Mouse (Mus musculus): ENCODE results near the gene Rfx1. TPM values are rescaled to one million over a fixed set of nuclear protein-coding genes. Genes with fewer than 3 reads are reported as not detected.

Gene Rfx1
- polyA plus RNA-seq, 2 experiments: 9.8 to 30.4 TPM

GRCm38 (mm10) chr8:84065457-84066072 is 1.1 kb upstream of the Rfx1 start:
- no peaks in the 10 kb centered on the region for H3K36me3 ChIP-seq (ENCODE audit: control insufficient read depth, insufficient read depth, low read length)
- H3K9ac ChIP-seq (ENCODE audit: low read depth, low read length, severe bottlenecking): peak overlapping the region; percentile 61
- DNase-seq (ENCODE audit: low spot score): no peak
- H3K27ac ChIP-seq (replicated peaks; ENCODE audit: low read depth, low read length): peak overlapping the region; percentile 59
- no peak for ATAC-seq (ENCODE audit: low FRiP score, low read depth)
- H3K27me3 ChIP-seq (ENCODE audit: control insufficient read depth, insufficient read depth, low read length): no peaks in the 10 kb centered on the region
- H3K4me3 ChIP-seq (replicated peaks; ENCODE audit: low read length): peak overlapping the region; percentile 99
- H3K4me2 ChIP-seq (replicated peaks; ENCODE audit: low read depth, low read length, severe bottlenecking): peak overlapping the region; percentile 76
- TF ChIP-seq POLR2A (IDR thresholded peaks at IDR 0.05; ENCODE audit: borderline replicate concordance, extremely low read depth, insufficient read depth, insufficient read length): no peak
- H3K4me1 ChIP-seq (ENCODE audit: control insufficient read depth, insufficient read depth, low read length): peaks cover 9% of the 10 kb centered on the region; the same call in 1 of the 2 replicates
- H3K9me3 ChIP-seq (ENCODE audit: control insufficient read depth, low read length): no peaks in the 10 kb centered on the region
- 29% methylated on average over 5 of the region's 5 CpGs for WGBS

- peak; percentile 86 for DNase-seq (ENCODE audit: low spot score)
- Histone ChIP-seq H3K9me3 (ENCODE audit: control insufficient read depth, low read length) (no peaks in the 10 kb centered on the region), H3K36me3 (ENCODE audit: control insufficient read depth, insufficient read depth, low read length) (no peaks in the 10 kb centered on the region), H3K4me1 (ENCODE audit: control insufficient read depth, insufficient read depth, low read length) (peaks cover 12% of the 10 kb centered on the region; the same call in 1 of the 2 replicates), H3K27ac (replicated peaks; ENCODE audit: low read depth, low read length) (peak overlapping the region; percentile 98), H3K4me3 (replicated peaks; ENCODE audit: low read length) (peak overlapping the region; percentile 99), H3K27me3 (ENCODE audit: control insufficient read depth, insufficient read depth, low read length) (no peaks in the 10 kb centered on the region), H3K4me2 (replicated peaks; ENCODE audit: low read depth, low read length, severe bottlenecking) (peak overlapping the region; percentile 38), H3K9ac (ENCODE audit: low read depth, low read length, severe bottlenecking) (peak overlapping the region; percentile 96)
- 0% methylated on average over 34 of the region's 58 CpGs for WGBS
- peak; percentile 69 for ATAC-seq (ENCODE audit: low FRiP score, low read depth)
- TF ChIP-seq POLR2A (IDR thresholded peaks at IDR 0.05; ENCODE audit: borderline replicate concordance, extremely low read depth, insufficient read depth, insufficient read length): no peak
Observed at GRCm38 (mm10) chr8:84067047-84067573, 476 bp downstream of the Rfx1 start.

GRCm38 (mm10) chr8:84067911-84068310 is 1.3 kb downstream of the Rfx1 start:
- Histone ChIP-seq H3K36me3 (ENCODE audit: control insufficient read depth, insufficient read depth, low read length) (no peaks in the 10 kb centered on the region), H3K27me3 (ENCODE audit: control insufficient read depth, insufficient read depth, low read length) (no peaks in the 10 kb centered on the region), H3K4me2 (replicated peaks; ENCODE audit: low read depth, low read length, severe bottlenecking) (peak overlapping the region; percentile 38), H3K4me1 (ENCODE audit: control insufficient read depth, insufficient read depth, low read length) (peaks cover 12% of the 10 kb centered on the region; the same call in 1 of the 2 replicates), H3K9me3 (ENCODE audit: control insufficient read depth, low read length) (no peaks in the 10 kb centered on the region), H3K27ac (replicated peaks; ENCODE audit: low read depth, low read length) (no peak overlapping the region), H3K4me3 (replicated peaks; ENCODE audit: low read length) (peak overlapping the region; percentile 99), H3K9ac (ENCODE audit: low read depth, low read length, severe bottlenecking) (0 out of 2 replicates have a peak overlapping the region, but pooled peaks have one; percentile 22)
- no peak for DNase-seq (ENCODE audit: low spot score)
- no peak for ATAC-seq (ENCODE audit: low FRiP score, low read depth)
- no peak for TF ChIP-seq POLR2A (IDR thresholded peaks at IDR 0.05; ENCODE audit: borderline replicate concordance, extremely low read depth, insufficient read depth, insufficient read length)
- WGBS: 79% methylated on average over 7 of the region's 7 CpGs

- H3K27me3 ChIP-seq (ENCODE audit: control insufficient read depth, insufficient read depth, low read length): no peaks in the 10 kb centered on the region
- no peaks in the 10 kb centered on the region for H3K36me3 ChIP-seq (ENCODE audit: control insufficient read depth, insufficient read depth, low read length)
- H3K9me3 ChIP-seq (ENCODE audit: control insufficient read depth, low read length): no peaks in the 10 kb centered on the region
- no peak overlapping the region for H3K27ac ChIP-seq (replicated peaks; ENCODE audit: low read depth, low read length)
- 57% methylated on average over 12 of the region's 12 CpGs for WGBS
- H3K9ac ChIP-seq (ENCODE audit: low read depth, low read length, severe bottlenecking): no peak overlapping the region
- DNase-seq (ENCODE audit: low spot score) (no peak), ATAC-seq (ENCODE audit: low FRiP score, low read depth) (no peak)
- H3K4me1 ChIP-seq (ENCODE audit: control insufficient read depth, insufficient read depth, low read length): peaks cover 15% of the 10 kb centered on the region; the same call in 1 of the 2 replicates
- H3K4me3 ChIP-seq (replicated peaks; ENCODE audit: low read length): no peak overlapping the region
- TF ChIP-seq POLR2A (IDR thresholded peaks at IDR 0.05; ENCODE audit: borderline replicate concordance, extremely low read depth, insufficient read depth, insufficient read length): no peak
- peak overlapping the region; percentile 38; the same call in 1 of the 2 replicates for H3K4me2 ChIP-seq (replicated peaks; ENCODE audit: low read depth, low read length, severe bottlenecking)
Observed at GRCm38 (mm10) chr8:84068316-84069035, 1.8 kb downstream of the Rfx1 start.

- no peak for TF ChIP-seq POLR2A (IDR thresholded peaks at IDR 0.05; ENCODE audit: borderline replicate concordance, extremely low read depth, insufficient read depth, insufficient read length)
- Histone ChIP-seq H3K9ac (ENCODE audit: low read depth, low read length, severe bottlenecking) (no peak overlapping the region), H3K4me3 (replicated peaks; ENCODE audit: low read length) (no peak overlapping the region), H3K27me3 (ENCODE audit: control insufficient read depth, insufficient read depth, low read length) (no peaks in the 10 kb centered on the region), H3K27ac (replicated peaks; ENCODE audit: low read depth, low read length) (no peak overlapping the region), H3K9me3 (ENCODE audit: control insufficient read depth, low read length) (no peaks in the 10 kb centered on the region), H3K4me1 (ENCODE audit: control insufficient read depth, insufficient read depth, low read length) (peaks cover 15% of the 10 kb centered on the region; the same call in 1 of the 2 replicates), H3K36me3 (ENCODE audit: control insufficient read depth, insufficient read depth, low read length) (no peaks in the 10 kb centered on the region), H3K4me2 (replicated peaks; ENCODE audit: low read depth, low read length, severe bottlenecking) (no peak overlapping the region)
- ATAC-seq (ENCODE audit: low FRiP score, low read depth) (no peak), DNase-seq (ENCODE audit: low spot score) (no peak)
- WGBS: 56% methylated on average over 1 of the region's 1 CpGs
Observed at GRCm38 (mm10) chr8:84069169-84069568, 2.5 kb downstream of the Rfx1 start.

All from limb, embryonic 14.5 days (tissue).